ENCODE assay signal across 8 mouse cellular contexts in the genomic region with DNA sequence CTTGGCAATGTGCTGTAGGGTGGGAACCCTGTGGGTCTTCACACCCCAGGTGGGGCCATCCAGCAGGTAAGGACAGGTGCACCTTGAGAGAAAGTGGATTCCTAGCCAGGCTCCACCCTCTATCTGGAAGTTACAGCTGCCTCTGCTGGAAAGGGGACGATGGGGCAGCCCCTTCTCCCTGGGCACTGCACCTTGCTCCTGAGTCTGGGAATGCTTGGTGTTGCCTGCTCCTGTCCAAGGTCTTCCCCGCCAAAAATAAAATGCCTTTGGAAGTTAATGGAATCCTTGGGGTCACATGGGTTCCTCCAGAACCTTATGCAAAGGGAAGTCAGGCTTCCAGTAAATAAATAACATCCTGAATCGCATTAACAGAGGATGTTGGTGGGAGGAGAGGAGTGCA. TPM values are rescaled to one million over a fixed set of nuclear protein-coding genes. Genes with fewer than 3 reads are reported as not detected.
DNase-seq lines count a peak whose midpoint lies in the region; ATAC-seq lines count a peak whose summit lies in the region.
"Had no signal": no experiment of that assay in that cellular context is flagged by ENCODE, and none has a peak within 500 bp of the region (broad histone marks: within the 10 kb centered on the region; RNA-seq: fewer than 3 reads in every experiment).

No protein-coding gene starts in this region.

- H3K27ac ChIP-seq in hindbrain, embryonic 13.5 days, result no peak overlapping the region
- no peak overlapping the region for H3K27ac ChIP-seq in hindbrain, embryonic 10.5 days
- no peak overlapping the region for H3K27ac ChIP-seq in hindbrain, embryonic 14.5 days
- no peak overlapping the region for H3K27ac ChIP-seq in limb, embryonic 13.5 days

- peak overlapping the region; percentile 79 for H3K9ac ChIP-seq in hindbrain, embryonic 13.5 days
- H3K9ac ChIP-seq in hindbrain, embryonic 14.5 days, result peak overlapping the region; percentile 74; the same call in 1 of the 2 replicates
- no peak overlapping the region for H3K9ac ChIP-seq in limb, embryonic 13.5 days

- DNase-seq in hindbrain, embryonic 10.5 days (ENCODE audit: low spot score), result no peak
- DNase-seq in cerebellum, postnatal 25 days, result peak; percentile 8 to 10
- no peak for DNase-seq in hindbrain, embryonic 14.5 days (ENCODE audit: low spot score)
- DNase-seq in frontal cortex, postnatal 14 days (ENCODE audit: low spot score in 2 of 2), result no peak
- no peak for DNase-seq in layer of hippocampus, adult 9-10 months (ENCODE audit: low spot score)
- DNase-seq: lung, postnatal 4 days had no signal

- ATAC-seq in hindbrain, embryonic 13.5 days (ENCODE audit: low FRiP score), result peak; percentile 12; the same call in 1 of the 2 replicates
- no peak for ATAC-seq in hindbrain, embryonic 14.5 days (ENCODE audit: low FRiP score)
- no peak for ATAC-seq in limb, embryonic 13.5 days (ENCODE audit: low FRiP score, low read depth)

- H3K9me3 ChIP-seq in hindbrain, embryonic 13.5 days, result 0 out of 2 replicates have a peak, but pooled peaks cover 4% of the 10 kb centered on the region
- H3K9me3 ChIP-seq in hindbrain, embryonic 10.5 days, result no peaks in the 10 kb centered on the region
- 0 out of 2 replicates have a peak, but pooled peaks cover 5% of the 10 kb centered on the region for H3K9me3 ChIP-seq in hindbrain, embryonic 14.5 days (ENCODE audit: control insufficient read depth, low read length)
- peaks cover 2% of the 10 kb centered on the region for H3K9me3 ChIP-seq in limb, embryonic 13.5 days

- H3K4me1 ChIP-seq in hindbrain, embryonic 13.5 days (replicated peaks), result peaks cover 19% of the 10 kb centered on the region
- peaks cover 12% of the 10 kb centered on the region; the same call in 1 of the 2 replicates for H3K4me1 ChIP-seq in hindbrain, embryonic 10.5 days (replicated peaks)
- peaks cover 14% of the 10 kb centered on the region for H3K4me1 ChIP-seq in hindbrain, embryonic 14.5 days (replicated peaks; ENCODE audit: control insufficient read depth, insufficient read depth, low read length)
- H3K4me1 ChIP-seq in limb, embryonic 13.5 days, result peaks cover 10% of the 10 kb centered on the region

- H3K4me3 ChIP-seq in hindbrain, embryonic 13.5 days, result peak overlapping the region; percentile 66
- H3K4me3 ChIP-seq in hindbrain, embryonic 10.5 days, result no peak overlapping the region
- peak overlapping the region; percentile 45 for H3K4me3 ChIP-seq in hindbrain, embryonic 14.5 days (replicated peaks; ENCODE audit: low read length)
- no peak overlapping the region for H3K4me3 ChIP-seq in limb, embryonic 13.5 days

- H3K36me3 ChIP-seq in hindbrain, embryonic 13.5 days, result no peaks in the 10 kb centered on the region
- no peaks in the 10 kb centered on the region for H3K36me3 ChIP-seq in hindbrain, embryonic 10.5 days
- no peaks in the 10 kb centered on the region for H3K36me3 ChIP-seq in hindbrain, embryonic 14.5 days (replicated peaks; ENCODE audit: control insufficient read depth, insufficient read depth)
- H3K36me3 ChIP-seq in limb, embryonic 13.5 days, result no peaks in the 10 kb centered on the region

- H3K27me3 ChIP-seq in hindbrain, embryonic 13.5 days, result peaks cover 25% of the 10 kb centered on the region
- peaks cover 45% of the 10 kb centered on the region for H3K27me3 ChIP-seq in hindbrain, embryonic 10.5 days (ENCODE audit: insufficient read depth, poor library complexity, severe bottlenecking)
- 0 out of 2 replicates have a peak, but pooled peaks cover under 1% of the 10 kb centered on the region for H3K27me3 ChIP-seq in hindbrain, embryonic 14.5 days (ENCODE audit: control insufficient read depth, insufficient read depth, low read length)
- peaks cover 45% of the 10 kb centered on the region for H3K27me3 ChIP-seq in limb, embryonic 13.5 days

- WGBS in hindbrain, embryonic 13.5 days, result 55% methylated on average over 3 of the region's 3 CpGs
- WGBS in hindbrain, embryonic 10.5 days, result 61% methylated on average over 3 of the region's 3 CpGs
- 60% methylated on average over 3 of the region's 3 CpGs for WGBS in hindbrain, embryonic 14.5 days
- WGBS in limb, embryonic 13.5 days, result 64% methylated on average over 3 of the region's 3 CpGs

- H3K4me2 ChIP-seq in hindbrain, embryonic 13.5 days, result peak overlapping the region; percentile 82
- H3K4me2 ChIP-seq in hindbrain, embryonic 14.5 days (replicated peaks), result peak overlapping the region; percentile 91
- peak overlapping the region; percentile 97; the same call in 1 of the 2 replicates for H3K4me2 ChIP-seq in limb, embryonic 13.5 days (replicated peaks)

RNA-seq across cellular contexts. Expression of gene Slc1a1, which starts 1.3 kb away (rescaled TPM):
- polyA plus RNA-seq in hindbrain, embryonic 13.5 days (2015; fragmentation: Nextera tagmentation; extraction: Ambion mirVana), result 22.1 and 23.0 TPM in 2 replicates
- 0.42 and 1.2 TPM in 2 replicates for polyA plus RNA-seq in hindbrain, embryonic 10.5 days (2016; fragmentation: Nextera tagmentation; extraction: Ambion mirVana)
- 27.8 and 34.4 TPM in 2 replicates for polyA plus RNA-seq in hindbrain, embryonic 14.5 days (2014; fragmentation: Nextera tagmentation; extraction: Ambion mirVana)
- polyA plus RNA-seq in limb, embryonic 13.5 days (2015; fragmentation: Nextera tagmentation; extraction: Ambion mirVana), result 1.0 and 1.3 TPM in 2 replicates

Comparison
In these comparisons a context has a peak if more than half of its experiments do, and no peak if none do; other contexts are left out.
1. H3K4me3 ChIP-seq: peak in hindbrain, embryonic 13.5 days (single experiment) and hindbrain, embryonic 14.5 days (single experiment); none in hindbrain, embryonic 10.5 days (single experiment) and limb, embryonic 13.5 days (single experiment).
2. RNA of gene Slc1a1, which starts 1.3 kb away (polyA plus RNA-seq): 27.8 to 34.4 TPM in hindbrain, embryonic 14.5 days and 22.1 to 23.0 TPM in hindbrain, embryonic 13.5 days; 0.42 to 1.2 TPM in hindbrain, embryonic 10.5 days and 1.0 to 1.3 TPM in limb, embryonic 13.5 days; every median in the first group is over 10 times any median in the second.
3. DNase-seq: peak in cerebellum, postnatal 25 days (2 of 2); none in hindbrain, embryonic 10.5 days (single experiment), hindbrain, embryonic 14.5 days (single experiment), frontal cortex, postnatal 14 days (0 of 2) and layer of hippocampus, adult 9-10 months (single experiment).
4. Peak in every context shown above with its lines, with median percentiles within 50 percentile points of each other: H3K4me2 ChIP-seq.